Mouse (Mus musculus) heart, adult 2 months (tissue): ENCODE measurements at regions not wholly inside any gene's neighbourhood (a gene's known extent, or its start where the extent isn't known, plus 50 kb on each side); places are given as distances from the start of the nearest gene placed in this dataset.

Source experiments
- DNase-seq, 2 experiments: peaks; one replicate each; pipeline ENCODE4 v3.0.0; 2021
- H3K27ac ChIP-seq: fragments of 200-600 bp; 2 replicates; pipeline ENCODE4 v1.8.1; 2022
- H3K27me3 ChIP-seq: fragments of 200-500 bp; 2 replicates; pipeline ENCODE4 v1.6.1; 2012; ENCODE audit warnings: mild to moderate bottlenecking, low read length, inconsistent platforms, mixed read lengths; ENCODE audit not compliant: control insufficient read depth, insufficient read depth
- H3K36me3 ChIP-seq: fragments of 200-500 bp; 2 replicates; pipeline ENCODE4 v1.6.1; 2012; ENCODE audit warnings: low read length, inconsistent platforms; ENCODE audit not compliant: control insufficient read depth, insufficient read depth
- H3K4me1 ChIP-seq: fragments of 200-500 bp; 2 replicates; pipeline ENCODE4 v1.6.1; 2011; ENCODE audit warnings: low read length; ENCODE audit not compliant: control insufficient read depth, insufficient read depth
- H3K4me3 ChIP-seq: fragments of 200-600 bp; 2 replicates; pipeline ENCODE4 v1.8.1; 2022
- H3K79me2 ChIP-seq: fragments of 200-500 bp; replicated peaks from 2 replicates; pipeline ENCODE4 v1.6.1; 2012; ENCODE audit warnings: mild to moderate bottlenecking, inconsistent platforms, low read length, moderate library complexity, mixed read lengths; ENCODE audit not compliant: control insufficient read depth, insufficient read depth
- H3K9ac ChIP-seq: fragments of 200-500 bp; 2 replicates; pipeline ENCODE4 v1.6.1; 2012; ENCODE audit warnings: low read depth, mild to moderate bottlenecking, control low read depth, inconsistent platforms, low read length, mixed read lengths
- CTCF ChIP-seq: fragments of 200-600 bp; IDR thresholded peaks from 2 replicates; pipeline ENCODE4 v1.8.1; 2022; ENCODE audit warnings: antibody characterized with exemption, mild to moderate bottlenecking, moderate library complexity
- EP300 ChIP-seq: fragments of 200-500 bp; IDR thresholded peaks from 2 replicates; pipeline ENCODE4 v1.6.1; 2011; ENCODE audit warnings: low read depth, low read length, control low read depth; ENCODE audit not compliant: insufficient read depth
- POLR2A ChIP-seq: fragments of 200-500 bp; IDR thresholded peaks from 2 replicates; pipeline ENCODE4 v1.6.1; 2011; ENCODE audit warnings: mild to moderate bottlenecking, low read depth, low read length, control low read depth; ENCODE audit not compliant: insufficient read depth
- WGBS: fragments of 180-500 bp; shearing (Covaris S2); methylation state at CpG from one replicate; pipeline ENCODE4 v1.1.7; 2018; 5-methylcytosine and 5-hydroxymethylcytosine counted together
- intact Hi-C: fragments of 180-260 bp; cut with DNase I; formaldehyde crosslinking; loops from one replicate; pipeline ENCODE4 v1.15.1; 2025

- Histone ChIP-seq H3K9ac (no peak overlapping the region), H3K36me3 (no peaks in the 10 kb centered on the region)
Observed at GRCm38 (mm10) chr10:98268511-98268910, 542.0 kb upstream of the C030005K15Rik start.

GRCm38 (mm10) chr10:98291617-98292016 lies 565.1 kb upstream of the C030005K15Rik start:
- intact Hi-C loops, result no loop called here
- peak overlapping the region; percentile 52 for H3K27ac ChIP-seq
- no peak for DNase-seq

More at GRCm38 (mm10) chr10:98268511-98268910, 542.0 kb upstream of the C030005K15Rik start:
- Histone ChIP-seq H3K27ac (no peak overlapping the region), H3K79me2 (no peaks in the 10 kb centered on the region), H3K4me1 (no peaks in the 10 kb centered on the region), H3K4me3 (no peak overlapping the region), H3K27me3 (no peaks in the 10 kb centered on the region)
- no peak for DNase-seq
- WGBS, result 57% methylated on average over 3 of the region's 3 CpGs
- TF ChIP-seq EP300, result no peak
- no peak for TF ChIP-seq CTCF
- intact Hi-C loops, result no loop called here

GRCm38 (mm10) chr10:98292140-98292539 lies 565.6 kb upstream of the C030005K15Rik start:
- H3K27me3 ChIP-seq, result no peaks in the 10 kb centered on the region
- H3K9ac ChIP-seq, result no peak overlapping the region
- no peaks in the 10 kb centered on the region for H3K79me2 ChIP-seq
- 14% methylated on average over 2 of the region's 2 CpGs for WGBS
- DNase-seq, result no peak
- H3K27ac ChIP-seq, result no peak overlapping the region; the same call in 1 of the 2 replicates
- no peak for TF ChIP-seq EP300
- no peak for TF ChIP-seq POLR2A
- no peak for TF ChIP-seq CTCF
- intact Hi-C loops, result no loop called here
- no peaks in the 10 kb centered on the region for H3K36me3 ChIP-seq
- H3K4me3 ChIP-seq, result no peak overlapping the region
- no peaks in the 10 kb centered on the region for H3K4me1 ChIP-seq

More at GRCm38 (mm10) chr10:98291617-98292016, 565.1 kb upstream of the C030005K15Rik start:
- no peak overlapping the region for H3K9ac ChIP-seq
- H3K4me1 ChIP-seq, result no peaks in the 10 kb centered on the region
- no peak overlapping the region for H3K4me3 ChIP-seq
- H3K79me2 ChIP-seq, result no peaks in the 10 kb centered on the region
- no peaks in the 10 kb centered on the region for H3K36me3 ChIP-seq
- H3K27me3 ChIP-seq, result no peaks in the 10 kb centered on the region
- TF ChIP-seq CTCF, result no peak
- TF ChIP-seq POLR2A, result no peak
- no peak for TF ChIP-seq EP300
- WGBS, result 18% methylated on average over 4 of the region's 4 CpGs

GRCm38 (mm10) chr10:98305667-98306066 lies 579.1 kb upstream of the C030005K15Rik start:
- no peak for TF ChIP-seq EP300
- no peak for TF ChIP-seq POLR2A
- TF ChIP-seq CTCF, result no peak
- intact Hi-C loops, result no loop called here
- WGBS, result 93% methylated on average over 1 of the region's 1 CpGs
- no peaks in the 10 kb centered on the region for H3K79me2 ChIP-seq
- H3K27me3 ChIP-seq, result no peaks in the 10 kb centered on the region
- no peaks in the 10 kb centered on the region for H3K36me3 ChIP-seq
- H3K9ac ChIP-seq, result no peak overlapping the region
- H3K27ac ChIP-seq, result no peak overlapping the region
- no peak for DNase-seq
- no peaks in the 10 kb centered on the region for H3K4me1 ChIP-seq
- no peak overlapping the region for H3K4me3 ChIP-seq

- H3K27ac ChIP-seq, result no peak overlapping the region
- intact Hi-C loops, result no loop called here
- H3K27me3 ChIP-seq, result no peaks in the 10 kb centered on the region
- DNase-seq, result no peak
- TF ChIP-seq EP300 (no peak), POLR2A (no peak), CTCF (no peak)
- H3K36me3 ChIP-seq, result no peaks in the 10 kb centered on the region
- no peaks in the 10 kb centered on the region for H3K79me2 ChIP-seq
- no peaks in the 10 kb centered on the region for H3K4me1 ChIP-seq
- no peak overlapping the region for H3K4me3 ChIP-seq
- whole genome bisulfite sequencing, result 80% methylated on average over 3 of the region's 3 CpGs
- no peak overlapping the region for H3K9ac ChIP-seq
Observed at GRCm38 (mm10) chr10:98309667-98310066, 583.1 kb upstream of the C030005K15Rik start.

- TF ChIP-seq EP300 (no peak), POLR2A (no peak), CTCF (no peak)
- Histone ChIP-seq H3K36me3 (no peaks in the 10 kb centered on the region), H3K27ac (no peak overlapping the region), H3K4me3 (no peak overlapping the region), H3K79me2 (no peaks in the 10 kb centered on the region), H3K4me1 (no peaks in the 10 kb centered on the region), H3K9ac (no peak overlapping the region), H3K27me3 (no peaks in the 10 kb centered on the region)
- no peak for DNase-seq
- intact Hi-C loops, result no loop called here
Observed at GRCm38 (mm10) chr10:98311403-98311802, 584.8 kb upstream of the C030005K15Rik start.

- DNase-seq, result no peak
- Histone ChIP-seq H3K36me3 (no peaks in the 10 kb centered on the region), H3K27me3 (no peaks in the 10 kb centered on the region), H3K79me2 (no peaks in the 10 kb centered on the region), H3K9ac (no peak overlapping the region), H3K27ac (no peak overlapping the region), H3K4me1 (no peaks in the 10 kb centered on the region), H3K4me3 (no peak overlapping the region)
- no peak for TF ChIP-seq CTCF
- no peak for TF ChIP-seq POLR2A
- TF ChIP-seq EP300, result no peak
- WGBS, result 62% methylated on average over 2 of the region's 2 CpGs
- intact Hi-C loops, result no loop called here
Observed at GRCm38 (mm10) chr10:98318416-98318815, 591.9 kb upstream of the C030005K15Rik start.
